Mouse (Mus musculus) telencephalon, adult 2 months (tissue): ENCODE results near the gene Atf7ip.

Experiments used
- DNase-seq: peaks from one replicate; pipeline ENCODE4 v3.0.0-alpha.2; 2011; ENCODE audit warnings: low read depth, low spot score

Atf7ip gene

GRCm38 (mm10) chr6:136486166-136486565 lies 19.8 kb upstream of the Atf7ip start:
- no peak for DNase-seq

DNA sequence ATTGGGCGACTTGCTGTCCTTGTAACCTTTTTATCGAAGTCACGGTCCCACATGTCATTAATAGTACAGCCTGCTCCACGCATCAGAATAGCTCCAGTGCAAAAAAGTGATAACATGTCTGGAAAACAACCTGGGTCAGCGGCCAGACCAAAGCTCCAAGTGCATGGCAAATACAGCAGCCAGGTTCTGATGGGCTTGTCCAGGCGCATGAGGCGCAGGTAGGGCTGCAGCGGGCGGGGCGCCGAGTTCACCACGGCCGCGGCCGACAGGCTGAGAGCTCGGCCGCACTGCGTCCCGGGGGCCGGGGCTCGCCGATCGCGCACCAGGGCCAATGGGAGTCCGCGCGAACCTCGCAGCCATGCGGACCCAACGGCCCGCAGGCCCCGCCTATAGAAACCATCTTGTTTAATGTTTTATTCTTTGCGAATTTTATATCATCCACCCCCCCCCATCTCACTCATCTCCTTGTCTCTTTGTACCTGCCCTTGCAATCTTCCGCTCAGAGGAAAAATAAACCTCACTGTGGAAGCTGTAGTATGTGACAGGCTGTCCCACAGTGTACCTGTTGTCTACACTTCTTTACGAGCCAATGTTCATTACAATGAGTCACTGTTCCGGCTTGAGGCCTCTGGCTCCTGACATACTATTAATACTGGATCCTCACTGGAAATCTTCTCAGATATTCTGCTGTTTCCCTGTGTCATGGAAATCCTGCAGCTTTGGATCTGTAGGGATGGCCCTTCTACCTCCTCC lies 19.0 kb upstream of the Atf7ip start:
- DNase-seq = no peak

DNA sequence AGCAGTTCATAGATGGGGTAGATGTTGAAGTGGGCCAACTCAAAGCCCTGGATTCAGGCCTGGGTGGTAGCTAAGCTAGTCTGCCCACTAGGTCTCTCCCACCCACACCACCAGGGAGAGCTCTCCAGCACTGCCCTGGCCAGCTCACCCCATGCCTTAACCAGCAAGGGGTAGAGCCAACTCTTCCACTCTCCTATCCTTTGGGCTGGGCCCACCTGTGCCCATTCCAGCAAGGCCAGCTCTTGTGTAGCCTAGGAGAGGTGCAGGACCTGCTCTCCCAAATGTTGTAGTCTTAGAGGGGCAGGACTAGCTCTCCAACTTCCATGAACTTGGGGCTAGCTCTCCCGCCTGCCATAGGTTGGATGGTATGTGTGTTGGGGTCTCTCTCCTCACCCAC lies 18.4 kb upstream of the Atf7ip start:
- DNase-seq = no peak

- no peak for DNase-seq
These were observed 16.1 kb upstream of the Atf7ip start for GRCm38 (mm10) chr6:136489899-136490298.

GRCm38 (mm10) chr6:136490516-136491475 lies 15.2 kb upstream of the Atf7ip start:
- DNase-seq = no peak

- DNase-seq = no peak
These were observed 14.3 kb upstream of the Atf7ip start for GRCm38 (mm10) chr6:136491631-136492030.

DNA sequence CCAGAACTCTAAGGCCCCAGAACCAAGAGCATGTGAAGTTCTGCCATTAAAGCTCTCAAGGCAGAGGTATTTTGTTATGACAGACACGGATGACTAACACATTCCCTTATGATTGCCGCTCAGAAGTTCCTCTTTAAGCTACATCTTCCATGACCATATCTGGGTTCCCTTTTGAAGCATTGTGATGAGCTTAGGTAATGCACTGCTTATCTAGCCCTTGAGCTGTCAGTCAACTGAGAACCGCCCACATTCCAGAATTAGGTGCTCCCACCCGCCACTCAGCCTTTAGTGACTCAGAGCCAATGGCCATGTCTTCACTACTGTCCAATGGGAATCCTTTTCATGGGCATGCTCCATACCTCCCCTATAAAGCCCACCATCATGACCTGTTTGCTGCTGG lies 13.7 kb upstream of the Atf7ip start:
- no peak for DNase-seq

GRCm38 (mm10) chr6:136493486-136493885 lies 12.5 kb upstream of the Atf7ip start:
- DNase-seq = no peak

GRCm38 (mm10) chr6:136493910-136494751 lies 11.8 kb upstream of the Atf7ip start:
- no peak for DNase-seq

DNA sequence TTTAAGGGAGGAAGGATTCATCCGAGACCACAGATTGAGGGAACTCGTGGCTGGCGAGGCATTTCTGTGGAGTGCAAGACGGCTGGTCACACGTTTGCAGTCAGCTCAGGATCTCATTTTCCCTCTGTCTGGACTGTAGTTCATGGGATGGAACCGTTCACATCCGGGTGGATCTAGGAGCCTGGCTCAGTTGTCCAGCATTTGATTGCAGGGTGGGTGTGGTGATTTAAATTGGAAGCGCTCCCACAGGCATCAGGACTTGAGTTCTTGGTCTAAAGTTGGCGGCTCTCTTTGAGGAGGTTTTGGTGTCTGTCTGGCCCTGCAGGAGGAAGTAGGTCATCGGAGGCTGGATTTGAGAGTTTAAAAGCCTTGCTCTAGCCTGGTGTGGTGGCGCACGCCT lies 10.9 kb upstream of the Atf7ip start:
- DNase-seq = no peak

GRCm38 (mm10) chr6:136497744-136498143 lies 8.2 kb upstream of the Atf7ip start:
- peak; percentile 22 for DNase-seq

DNA sequence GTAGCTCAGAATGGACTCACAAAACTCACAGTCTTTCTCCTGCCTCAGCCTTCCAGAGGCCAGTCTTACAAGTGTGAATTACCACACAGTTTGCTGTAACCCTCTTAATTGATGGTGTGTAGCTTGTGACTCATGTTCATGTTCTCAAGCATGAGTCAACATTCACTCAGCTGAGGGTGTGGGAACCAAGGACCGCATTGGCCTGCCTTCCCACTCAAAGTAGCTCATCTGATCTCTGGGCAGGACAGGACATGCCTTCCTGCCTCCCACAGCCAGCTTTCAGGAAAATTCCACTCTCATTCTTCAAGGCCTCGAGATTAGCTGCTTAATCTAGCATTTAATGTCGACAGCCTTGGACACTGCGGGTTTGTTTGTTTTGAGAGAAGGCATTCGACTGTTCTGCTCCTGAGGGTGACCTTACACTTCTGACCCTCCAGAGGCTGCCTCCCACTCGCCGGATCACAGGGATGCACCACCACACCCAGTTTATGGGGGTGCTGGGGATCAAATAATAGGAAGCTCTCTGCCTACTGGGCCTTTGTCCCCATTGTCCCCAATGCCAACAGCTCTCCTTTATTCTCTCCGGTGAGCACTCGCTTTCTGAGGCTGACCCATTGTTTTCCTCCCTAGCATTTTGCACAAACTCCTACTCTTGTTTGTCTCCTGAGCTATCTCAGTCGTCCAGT lies 6.5 kb upstream of the Atf7ip start:
- no peak for DNase-seq

- DNase-seq = no peak
These were observed 2.7 kb downstream of the Atf7ip start for GRCm38 (mm10) chr6:136508652-136509051.

DNA sequence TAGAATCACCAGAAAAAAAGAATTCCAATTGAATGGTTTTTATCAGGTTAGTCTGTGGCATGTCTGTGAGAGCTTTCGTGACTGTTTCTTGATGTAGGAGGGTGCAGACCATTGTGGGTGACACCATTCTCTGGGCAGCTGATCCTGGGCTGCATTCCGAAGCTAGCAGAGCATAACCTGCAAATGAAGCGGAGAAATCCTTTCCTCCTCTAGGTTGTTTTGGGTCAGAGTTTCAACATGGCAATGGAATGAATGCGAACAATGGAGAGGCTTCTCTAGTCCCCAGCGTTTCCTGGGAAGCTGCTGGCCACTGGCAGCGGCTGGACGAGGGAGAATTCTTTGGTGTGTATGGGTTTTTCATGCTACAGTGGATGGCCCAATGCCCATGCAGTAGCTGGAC lies 5.0 kb downstream of the Atf7ip start:
- DNase-seq = no peak

DNA sequence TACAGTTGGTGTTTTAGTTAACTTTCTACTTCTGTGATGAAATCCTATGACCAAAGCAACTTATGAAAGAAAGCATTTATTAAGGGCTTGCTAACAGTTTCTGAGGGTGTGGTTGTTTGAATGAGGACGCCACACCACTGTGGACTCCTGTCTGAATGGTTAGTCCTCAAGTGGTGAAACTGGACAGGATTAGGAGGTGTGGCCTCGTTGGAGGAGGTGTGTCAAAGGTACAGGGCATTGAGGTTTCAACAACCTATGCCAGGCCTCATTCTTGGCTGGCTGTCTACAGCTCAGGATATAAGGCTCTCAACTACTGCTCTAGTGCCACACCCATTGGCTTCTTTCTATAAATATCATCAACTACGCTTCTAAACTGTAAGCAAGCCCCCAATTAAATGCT lies 6.4 kb downstream of the Atf7ip start:
- no peak for DNase-seq

DNA sequence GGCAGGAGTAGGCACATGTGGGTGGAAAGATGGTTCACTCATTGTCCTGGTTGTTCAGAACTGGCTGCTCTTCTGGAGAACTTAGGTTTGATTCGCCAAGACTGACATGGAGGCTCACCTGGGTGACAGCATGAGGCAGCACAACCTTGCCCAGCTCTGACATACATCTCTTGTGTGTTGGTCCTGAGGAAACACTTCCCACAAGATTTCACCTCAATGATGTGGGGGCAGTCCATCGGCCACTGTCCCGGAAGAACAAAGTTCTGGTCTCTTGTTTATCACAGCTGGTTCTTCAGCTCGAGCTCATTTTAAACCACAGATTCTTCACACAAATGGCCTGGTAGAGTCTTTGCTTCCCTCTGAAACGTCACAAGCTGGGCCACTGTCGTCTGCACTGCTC lies 10.7 kb downstream of the Atf7ip start:
- no peak for DNase-seq

DNA sequence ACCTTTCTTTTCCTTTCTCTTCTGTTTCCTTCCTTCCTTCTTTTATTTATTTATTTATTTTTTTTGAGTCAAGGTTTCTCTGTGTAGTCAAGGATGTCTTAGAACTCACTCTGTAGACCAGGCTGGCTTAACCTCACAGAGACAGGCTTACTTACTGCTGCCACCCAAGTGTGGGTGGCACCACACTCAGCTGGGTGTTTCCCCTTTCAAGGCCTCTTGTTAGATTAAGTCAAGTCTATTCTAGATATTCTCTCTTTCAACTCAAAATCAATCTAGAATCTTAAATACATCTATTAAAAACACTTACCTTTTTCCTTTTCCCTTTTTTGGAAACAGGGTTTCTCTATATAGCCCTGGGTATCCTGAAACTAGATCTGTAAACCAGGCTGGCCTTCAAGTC lies 11.3 kb downstream of the Atf7ip start:
- no peak for DNase-seq

- DNase-seq = peak; percentile 98
These were observed 12.7 kb downstream of the Atf7ip start for GRCm38 (mm10) chr6:136518537-136519246.

DNA sequence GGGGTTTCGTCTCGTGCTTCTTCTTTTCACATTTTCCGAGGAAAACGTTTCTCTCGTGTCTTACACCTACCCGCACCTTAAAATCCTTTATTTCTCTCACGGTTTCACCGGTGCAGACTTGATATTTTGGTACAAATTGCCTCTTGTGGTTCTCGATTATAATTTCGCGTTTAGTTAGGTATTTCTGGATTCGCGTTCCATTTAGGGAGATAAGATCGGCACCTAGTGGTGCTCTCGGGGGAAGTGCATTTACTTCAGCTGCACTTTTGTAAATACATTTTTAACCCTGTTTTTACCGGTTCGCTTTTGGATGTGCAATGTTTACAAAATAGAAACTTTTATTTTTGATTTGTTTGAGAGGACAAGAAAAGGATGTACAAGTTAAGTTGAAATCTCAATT lies 13.3 kb downstream of the Atf7ip start:
- DNase-seq = peak; percentile 62

GRCm38 (mm10) chr6:136520361-136520760 lies 14.4 kb downstream of the Atf7ip start:
- no peak for DNase-seq

GRCm38 (mm10) chr6:136521681-136522080 lies 15.7 kb downstream of the Atf7ip start:
- no peak for DNase-seq
